Mouse (Mus musculus) kidney, adult 2 months (tissue): ENCODE results near the gene Commd8.

Experiments
- CTCF ChIP-seq: fragments of 200-500 bp; conservative IDR thresholded peaks from 2 replicates; pipeline ENCODE4 v1.5.1; 2011; ENCODE audit warnings: low read depth, mild to moderate bottlenecking, control low read depth, low read length, moderate library complexity, mixed read lengths; ENCODE audit not compliant: insufficient read depth, insufficient read length
- POLR2A ChIP-seq: fragments of 200-500 bp; IDR thresholded peaks from one replicate; pipeline ENCODE4 v1.6.1; 2011; ENCODE audit warnings: low read depth, low read length, control low read depth

DNA sequence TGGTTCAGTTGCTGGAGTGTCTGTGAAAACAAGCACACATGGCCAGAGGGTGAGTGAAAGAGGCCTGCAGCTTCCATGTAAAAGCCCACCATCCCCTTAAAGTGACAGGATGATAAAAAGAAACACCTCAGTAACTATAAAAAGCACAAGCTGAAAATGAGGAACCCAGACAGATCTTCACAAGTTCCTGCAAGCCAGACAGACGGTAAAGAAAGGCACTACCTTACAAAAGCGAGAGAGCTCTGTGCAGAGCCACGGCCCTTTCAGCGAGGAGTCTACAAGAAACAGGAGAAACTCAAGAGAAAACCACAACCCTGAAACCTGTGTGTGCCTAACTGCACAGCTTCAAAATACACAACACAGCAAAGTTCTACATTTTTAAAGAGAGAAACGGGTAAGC, 5.1 kb downstream of the Commd8 start:
- no peak for TF ChIP-seq CTCF
- no peak for TF ChIP-seq POLR2A
